12 mouse cellular contexts compared by ENCODE assay signal in genomic region chr3:39010544-39010943, GRCm38 (mm10).
DNase-seq lines count a peak whose midpoint lies in the region; ATAC-seq and TF ChIP-seq lines count a peak whose summit lies in the region.
"Had no signal": no experiment of that assay in that cellular context is flagged by ENCODE, and none has a peak within 500 bp of the region (broad histone marks: within the 10 kb centered on the region; RNA-seq: fewer than 3 reads in every experiment).

No protein-coding gene starts in this region.

- ATAC-seq in hindbrain, postnatal 0 days, result peak; percentile 63; the same call in 1 of the 2 replicates
- no peak for ATAC-seq in intestine, embryonic 16.5 days
- ATAC-seq: activated CD4-positive, CD25-positive, alpha-beta regulatory T cell, adult 4 months; liver, embryonic 12.5 days had no signal

- peak; percentile 15 for DNase-seq in layer of hippocampus, adult 11-12 months (ENCODE audit: low spot score)
- no peak for DNase-seq in layer of hippocampus, adult 9-10 months (ENCODE audit: low spot score)
- peak; percentile 21 to 27 for DNase-seq in cerebellum, postnatal 14 days
- peak; percentile 65 for DNase-seq in hindbrain, postnatal 0 days (ENCODE audit: low spot score)
- peak; percentile 8 for DNase-seq in retina, embryonic 14.5 days (ENCODE audit: low spot score)
- no peak for DNase-seq in embryo, embryonic 10.5 days (ENCODE audit: low spot score)
- DNase-seq: heart, postnatal 4 days; kidney, postnatal 4 days; thymus, postnatal 25 days had no signal

- H3K27ac ChIP-seq in hindbrain, postnatal 0 days, result no peak overlapping the region
- H3K27ac ChIP-seq in intestine, embryonic 16.5 days (ENCODE audit: low read length), result no peak overlapping the region
- H3K27ac ChIP-seq: liver, embryonic 12.5 days had no signal

- no peak overlapping the region for H3K4me2 ChIP-seq in hindbrain, postnatal 0 days (ENCODE audit: low read depth, low read length)
- H3K4me2 ChIP-seq in intestine, embryonic 16.5 days (ENCODE audit: low read depth, low read length), result no peak overlapping the region
- H3K4me2 ChIP-seq: liver, embryonic 12.5 days had no signal

- H3K9me3 ChIP-seq in hindbrain, postnatal 0 days (ENCODE audit: low read length), result no peaks in the 10 kb centered on the region
- no peaks in the 10 kb centered on the region for H3K9me3 ChIP-seq in intestine, embryonic 16.5 days (ENCODE audit: control insufficient read depth, low read length)
- H3K9me3 ChIP-seq: liver, embryonic 12.5 days had no signal

- no peaks in the 10 kb centered on the region for H3K27me3 ChIP-seq in hindbrain, postnatal 0 days (ENCODE audit: insufficient read depth, low read length)
- H3K27me3 ChIP-seq in intestine, embryonic 16.5 days (replicated peaks; ENCODE audit: control insufficient read depth, insufficient read depth, low read length), result no peaks in the 10 kb centered on the region
- H3K27me3 ChIP-seq: liver, embryonic 12.5 days had no signal

- peaks cover 30% of the 10 kb centered on the region; the same call in 1 of the 2 replicates for H3K36me3 ChIP-seq in hindbrain, postnatal 0 days (ENCODE audit: insufficient read depth, low read length)
- H3K36me3 ChIP-seq in intestine, embryonic 16.5 days (ENCODE audit: control insufficient read depth, insufficient read depth, low read length), result peaks cover 10% of the 10 kb centered on the region; the same call in 1 of the 2 replicates

- H3K9ac ChIP-seq in hindbrain, postnatal 0 days (replicated peaks; ENCODE audit: low read length), result no peak overlapping the region
- H3K9ac ChIP-seq in intestine, embryonic 16.5 days (ENCODE audit: low read depth, low read length), result no peak overlapping the region
- H3K9ac ChIP-seq: liver, embryonic 12.5 days had no signal

- WGBS in hindbrain, postnatal 0 days, result 50% methylated on average over 7 of the region's 7 CpGs
- 74% methylated on average over 7 of the region's 7 CpGs for WGBS in intestine, embryonic 16.5 days

- TF ChIP-seq CTCF in hindbrain, postnatal 0 days (IDR thresholded peaks at IDR 0.05; ENCODE audit: low read depth), result no peak

- no peaks in the 10 kb centered on the region for H3K4me1 ChIP-seq in hindbrain, postnatal 0 days (ENCODE audit: insufficient read depth, low read length)
- no peaks in the 10 kb centered on the region for H3K4me1 ChIP-seq in intestine, embryonic 16.5 days (ENCODE audit: control insufficient read depth, insufficient read depth, low read length)
- H3K4me1 ChIP-seq: liver, embryonic 12.5 days had no signal

- no peak overlapping the region for H3K4me3 ChIP-seq in hindbrain, postnatal 0 days (ENCODE audit: low read length)
- H3K4me3 ChIP-seq in intestine, embryonic 16.5 days (ENCODE audit: low read length), result no peak overlapping the region
- H3K4me3 ChIP-seq: liver, embryonic 12.5 days had no signal

Comparison
In these comparisons a context has a peak if more than half of its experiments do, and no peak if none do; other contexts are left out.
1. DNase-seq: peak in layer of hippocampus, adult 11-12 months (single experiment), cerebellum, postnatal 14 days (2 of 2), hindbrain, postnatal 0 days (single experiment) and retina, embryonic 14.5 days (single experiment); none in layer of hippocampus, adult 9-10 months (single experiment) and embryo, embryonic 10.5 days (single experiment).